Mouse (Mus musculus): ENCODE results near the gene Rnf38.

The Rnf38 gene

GRCm38 (mm10) chr4:44233713-44234003 lies at the start of gene Rnf38:
Gene Rnf38 (minus strand): TSS chr4:44233789.
- DNase-seq: no peak

- no peak for DNase-seq
Observed at GRCm38 (mm10) chr4:44281597-44282265, 48.1 kb upstream of the Rnf38 start.

DNA sequence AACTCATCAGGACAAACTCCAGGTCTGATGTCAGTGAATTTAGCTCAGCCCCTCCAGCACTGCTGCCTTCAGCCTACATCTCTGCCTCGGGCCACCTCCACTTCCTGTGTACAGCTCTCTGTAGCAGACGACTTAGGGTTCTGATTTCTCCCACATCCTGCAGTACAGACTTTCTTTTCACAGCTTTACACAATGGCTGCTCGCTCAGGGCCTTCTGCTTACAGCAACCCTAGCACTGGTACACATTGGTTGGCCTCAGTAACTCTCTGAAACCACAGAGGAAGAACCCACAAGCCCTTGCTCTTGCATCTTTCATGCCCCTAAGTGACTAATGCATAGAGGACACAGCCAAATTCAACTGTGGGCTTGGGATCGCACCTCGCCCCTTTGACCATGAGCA lies 37.5 kb upstream of the Rnf38 start:
- no peak for DNase-seq

GRCm38 (mm10) chr4:44269376-44269817 lies 35.8 kb upstream of the Rnf38 start:
- DNase-seq: no peak

- no peak for DNase-seq
Observed at GRCm38 (mm10) chr4:44267437-44267836, 33.8 kb upstream of the Rnf38 start.

- DNase-seq: no peak
Observed at GRCm38 (mm10) chr4:44265500-44265899, 31.9 kb upstream of the Rnf38 start.

DNA sequence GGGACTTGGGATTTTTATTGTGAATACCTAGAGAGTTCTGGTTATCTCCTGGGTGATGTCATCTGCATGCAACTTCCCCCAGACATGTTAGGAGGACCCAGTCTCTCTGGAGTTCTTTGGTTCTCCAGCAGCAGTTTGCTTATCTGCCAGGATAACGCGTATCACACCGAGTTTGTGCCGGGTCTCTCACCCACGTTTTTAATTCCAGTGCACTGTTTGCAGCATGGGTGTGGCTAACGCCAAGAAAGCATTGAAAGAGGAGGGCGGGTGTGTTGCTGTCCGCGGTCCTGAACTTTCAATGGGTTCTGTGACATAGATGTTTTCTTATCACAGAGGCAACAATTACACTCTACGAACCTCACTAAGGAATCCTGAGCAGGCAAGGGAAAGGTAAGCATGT lies 26.7 kb upstream of the Rnf38 start:
- DNase-seq: peak; percentile 41

- no peak for DNase-seq
Observed at GRCm38 (mm10) chr4:44259126-44259525, 25.5 kb upstream of the Rnf38 start.

DNA sequence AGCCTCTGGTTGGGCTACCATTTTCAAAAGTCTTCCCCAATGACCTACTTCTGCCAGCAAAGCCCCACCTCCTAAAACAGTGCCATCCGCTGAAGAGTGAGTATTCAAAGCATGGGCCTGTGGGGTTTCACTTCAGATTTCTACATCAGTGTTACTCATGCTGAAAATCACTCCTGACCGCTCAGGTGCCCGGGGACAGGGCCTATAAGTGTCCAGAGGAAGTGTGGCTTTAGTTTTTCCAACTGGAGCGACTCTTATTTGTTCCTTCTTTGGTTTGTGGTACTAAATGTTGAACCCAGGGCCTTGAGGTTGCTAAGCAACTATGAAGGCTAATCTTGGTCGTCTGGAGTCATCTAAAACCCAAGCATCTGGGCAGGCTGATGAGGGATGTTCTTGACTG lies 21.0 kb upstream of the Rnf38 start:
- DNase-seq: no peak

- DNase-seq: no peak
Observed at GRCm38 (mm10) chr4:44253191-44253590, 19.6 kb upstream of the Rnf38 start.

GRCm38 (mm10) chr4:44251966-44252916 lies 18.7 kb upstream of the Rnf38 start:
- no peak for DNase-seq

DNA sequence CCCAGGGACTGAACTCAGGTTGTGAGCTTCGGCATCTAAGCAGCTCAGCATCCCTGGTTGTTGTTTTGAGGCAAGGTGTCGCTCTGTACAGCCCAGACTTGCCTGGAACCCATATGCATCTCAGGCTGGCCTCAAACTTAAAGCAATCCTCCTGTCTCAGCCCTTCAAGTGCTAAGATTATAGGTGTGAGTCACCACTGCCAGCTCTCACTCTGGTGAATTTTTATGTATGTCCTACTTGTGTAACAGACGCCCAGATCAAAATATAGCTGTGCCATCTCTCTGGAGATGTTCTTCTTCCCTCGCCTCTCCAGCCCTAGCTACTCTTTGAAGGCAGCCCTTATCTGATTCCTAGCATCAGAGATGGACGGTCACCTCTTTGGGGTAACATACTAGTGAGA lies 17.9 kb upstream of the Rnf38 start:
- DNase-seq: no peak

GRCm38 (mm10) chr4:44249705-44250104 lies 16.1 kb upstream of the Rnf38 start:
- no peak for DNase-seq

DNA sequence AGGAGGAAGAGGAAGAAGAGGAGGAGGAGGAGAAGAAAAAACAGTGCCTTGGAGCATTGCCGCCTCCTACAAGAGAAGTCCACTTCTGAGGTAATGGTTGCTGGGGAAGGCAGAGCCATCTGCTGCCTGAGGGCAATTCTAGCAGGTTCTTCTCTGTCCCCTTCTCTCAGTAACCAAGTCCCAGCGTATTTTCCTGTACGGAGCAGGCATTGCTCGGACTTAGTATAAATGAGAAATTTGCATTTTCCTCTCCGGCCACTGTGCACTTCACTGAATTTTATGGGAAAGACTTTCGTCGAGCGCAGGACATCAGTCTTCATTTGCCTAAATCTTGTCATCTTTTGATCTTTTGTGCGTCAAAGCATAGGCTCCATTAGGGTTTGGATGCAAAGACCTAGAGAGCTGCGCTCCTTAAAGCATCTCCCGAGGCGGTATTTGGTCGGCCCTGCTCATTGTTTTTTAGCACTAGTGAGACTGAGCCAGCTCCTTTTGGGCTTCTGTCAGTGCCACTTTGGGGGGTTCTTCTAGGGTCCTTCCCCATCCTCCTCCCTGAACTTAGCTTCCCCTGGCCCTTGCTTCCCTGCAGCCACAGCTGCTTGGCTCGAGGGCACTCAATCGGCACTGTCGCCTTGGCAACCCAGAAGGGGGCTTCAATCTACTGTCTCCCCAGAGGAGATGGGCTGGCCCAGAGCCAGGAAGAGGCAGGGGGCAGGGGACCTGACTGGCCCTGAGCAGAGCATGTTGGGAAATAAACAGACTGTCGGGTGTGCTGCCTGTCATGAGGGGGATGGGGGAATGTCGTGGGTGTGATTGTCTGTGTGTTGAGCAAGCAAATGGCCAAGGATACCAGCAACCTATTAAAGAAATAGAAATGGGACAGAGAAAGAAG lies 13.7 kb upstream of the Rnf38 start:
- no peak for DNase-seq

- DNase-seq: no peak
Observed at GRCm38 (mm10) chr4:44246285-44246684, 12.7 kb upstream of the Rnf38 start.

- DNase-seq: no peak
Observed at GRCm38 (mm10) chr4:44241638-44242037, 8.0 kb upstream of the Rnf38 start.

DNA sequence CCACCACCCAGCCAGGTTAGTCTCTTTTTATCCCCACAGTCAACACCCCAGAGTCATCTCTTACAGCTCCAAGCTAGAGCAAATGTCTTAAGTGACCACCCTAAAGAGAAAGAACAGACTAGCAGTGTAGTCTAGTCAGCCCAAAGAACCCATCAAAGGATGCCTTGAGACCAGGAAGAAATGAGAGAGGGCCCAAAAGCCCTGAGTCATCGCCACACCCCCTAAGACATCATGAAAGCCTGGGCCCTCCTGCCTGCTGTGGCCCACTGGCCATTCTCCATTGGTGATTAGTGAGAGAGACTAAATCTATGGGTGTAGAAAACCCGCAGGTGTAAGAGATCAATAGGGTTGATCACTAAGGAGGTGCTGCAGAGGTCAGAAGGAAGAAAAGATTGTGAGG lies 2.4 kb upstream of the Rnf38 start:
- no peak for DNase-seq

GRCm38 (mm10) chr4:44234004-44234866 lies 646 bp upstream of the Rnf38 start:
- DNase-seq: peak; percentile 90

- peak; percentile 47 for DNase-seq
Observed at GRCm38 (mm10) chr4:44232771-44233712, 547 bp downstream of the Rnf38 start.

DNA sequence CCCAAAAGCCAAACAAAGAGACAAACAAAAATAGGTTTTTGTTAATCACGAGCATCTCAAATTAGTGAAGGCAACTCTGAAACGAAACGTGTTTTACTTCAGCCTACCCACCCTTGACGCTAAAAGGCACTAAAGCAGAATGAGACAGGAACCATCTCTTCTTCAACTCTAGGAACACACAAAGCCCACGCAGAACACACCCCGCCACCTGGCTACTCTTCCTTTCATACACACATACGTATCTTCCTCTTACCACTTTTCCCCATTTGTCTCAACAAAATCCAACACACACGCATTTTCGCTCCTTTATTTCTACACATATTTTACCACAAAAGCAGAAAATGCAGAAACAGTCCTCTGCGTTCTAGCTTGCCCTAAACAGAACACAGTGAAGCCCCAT lies 8.5 kb downstream of the Rnf38 start:
- DNase-seq: no peak

- DNase-seq: no peak
Observed at GRCm38 (mm10) chr4:44224141-44224540, 9.4 kb downstream of the Rnf38 start.
